Mouse (Mus musculus) right cerebral cortex, postnatal 25 days (tissue): ENCODE data around the gene B3gnt9.

Experiments
- DNase-seq: peaks from one replicate; pipeline ENCODE4 v3.0.0; 2022

The B3gnt9 gene

DNA sequence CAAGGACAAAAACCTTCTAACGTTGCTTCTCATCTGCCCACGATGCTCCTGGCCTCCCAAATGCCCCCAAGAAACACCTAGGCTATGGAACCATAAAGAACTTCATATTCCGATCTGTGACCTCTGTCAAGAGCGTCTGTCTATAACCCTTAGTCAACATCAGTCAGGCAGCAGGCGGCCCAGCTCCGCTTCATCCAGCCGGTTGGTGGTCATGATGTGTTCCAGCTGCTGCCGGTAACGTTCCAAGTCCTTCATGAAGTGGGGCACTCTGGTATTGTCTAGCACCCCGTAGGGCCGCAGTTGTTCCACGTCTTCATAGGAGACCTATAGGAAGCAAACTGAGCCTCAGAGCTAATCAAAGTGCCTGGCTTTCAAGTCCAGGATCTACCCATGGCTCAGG is 26.9 kb upstream of the B3gnt9 start:
- DNase-seq: no peak

GRCm38 (mm10) chr8:105280567-105280966 is 25.6 kb upstream of the B3gnt9 start:
- DNase-seq: no peak

- DNase-seq: peak; percentile 83
Observed at GRCm38 (mm10) chr8:105278911-105279334, 24.0 kb upstream of the B3gnt9 start.

GRCm38 (mm10) chr8:105276292-105277120 is 21.6 kb upstream of the B3gnt9 start:
- DNase-seq: peak; percentile 46

- DNase-seq: no peak
Observed at GRCm38 (mm10) chr8:105275840-105276239, 20.9 kb upstream of the B3gnt9 start, which contains the start of gene Nol3. Gene Nol3, plus strand, starts transcription at chr8:105276140.

GRCm38 (mm10) chr8:105275387-105275786 is 20.4 kb upstream of the B3gnt9 start:
- no peak for DNase-seq

- DNase-seq: no peak
Observed at GRCm38 (mm10) chr8:105270916-105271186, 15.9 kb upstream of the B3gnt9 start.

GRCm38 (mm10) chr8:105270101-105270915 is 15.4 kb upstream of the B3gnt9 start:
- no peak for DNase-seq

GRCm38 (mm10) chr8:105269461-105269947 is 14.6 kb upstream of the B3gnt9 start, which contains the start of gene Hsf4:
Gene Hsf4, plus strand, starts transcription at chr8:105269801.
- DNase-seq: peak; percentile 63

DNA sequence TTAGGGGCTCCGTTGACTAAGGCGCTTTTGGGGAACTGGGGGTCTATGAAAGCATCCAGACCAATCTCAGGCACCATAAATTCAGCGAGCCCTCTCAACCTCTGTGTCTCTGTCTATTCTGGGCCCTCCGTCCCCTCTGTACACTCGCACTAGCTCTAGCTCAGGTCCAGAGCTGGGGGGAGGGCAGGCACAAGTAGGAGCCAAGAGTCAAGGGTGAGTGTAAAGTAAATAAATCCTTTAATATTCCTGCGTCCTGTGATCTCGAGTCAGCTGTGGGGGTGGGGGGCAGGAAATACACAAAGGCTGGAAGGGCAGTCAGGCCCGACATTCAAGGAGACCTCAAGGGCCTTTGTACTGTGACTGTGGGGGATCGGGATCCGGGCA is 14.1 kb upstream of the B3gnt9 start:
- no peak for DNase-seq

DNA sequence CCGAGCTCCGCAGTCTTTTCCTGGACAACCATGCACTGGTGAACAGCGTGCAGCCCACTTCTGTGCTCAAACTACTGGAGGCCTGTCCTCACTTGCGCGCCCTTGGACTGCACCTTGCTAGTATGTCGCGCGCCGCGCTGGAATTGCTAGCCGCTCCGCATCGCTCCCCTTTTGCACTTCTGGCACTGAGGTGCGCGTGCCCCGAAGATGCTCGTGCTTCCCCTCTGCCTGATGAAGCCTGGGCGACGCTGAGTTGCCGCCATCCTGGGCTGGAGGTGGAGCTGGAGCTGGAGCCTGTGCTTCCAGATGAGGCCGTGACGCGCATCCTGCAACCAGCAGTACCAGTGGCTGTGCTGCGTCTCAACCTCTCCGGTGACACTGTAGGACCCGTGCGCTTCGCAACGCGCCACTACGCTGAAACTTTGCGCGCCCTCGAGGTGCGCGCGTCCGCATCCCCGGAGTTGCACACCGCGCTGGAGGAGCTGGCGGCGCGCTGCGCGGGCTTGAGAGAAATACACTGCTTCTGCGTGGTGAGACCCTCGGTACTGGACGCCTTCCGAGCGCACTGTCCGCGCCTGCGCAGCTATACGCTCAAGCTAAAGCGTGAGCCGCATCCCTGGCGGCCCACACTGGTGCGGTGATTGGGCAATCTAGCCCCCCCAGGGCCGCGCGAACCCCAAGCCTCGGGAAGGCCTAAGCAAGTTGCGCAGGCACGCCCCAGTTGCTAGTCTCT is 13.6 kb upstream of the B3gnt9 start:
- peak; percentile 87 for DNase-seq

GRCm38 (mm10) chr8:105266775-105267174 is 11.8 kb upstream of the B3gnt9 start:
- DNase-seq: no peak

DNA sequence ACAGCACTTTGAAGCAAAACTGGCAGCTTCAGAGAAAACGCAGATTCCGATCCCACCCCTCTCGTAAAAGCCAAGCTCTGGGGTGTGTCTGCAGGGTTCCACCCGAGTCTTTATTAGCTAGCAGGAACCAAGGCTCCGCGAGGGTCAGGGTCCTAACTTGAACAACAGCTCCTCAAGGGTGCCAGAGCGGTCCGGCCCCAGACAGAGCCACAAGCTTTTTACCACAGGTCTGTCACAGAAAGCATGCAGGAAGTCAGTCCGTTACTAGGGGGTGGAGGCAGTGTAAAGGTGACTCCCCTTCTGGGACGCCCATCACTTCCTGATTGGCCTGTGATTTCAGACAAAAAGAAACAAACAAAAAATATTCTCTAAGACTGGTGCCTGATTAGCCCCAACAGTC is 10.2 kb upstream of the B3gnt9 start:
- DNase-seq: no peak

- no peak for DNase-seq
Observed at GRCm38 (mm10) chr8:105264024-105264982, 9.3 kb upstream of the B3gnt9 start, which contains the start of the genes Tradd and Fbxl8. Gene Tradd, minus strand, starts transcription at chr8:105264609. Gene Fbxl8, plus strand, starts transcription at chr8:105264648.

- DNase-seq: no peak
Observed at GRCm38 (mm10) chr8:105263244-105263912, 8.4 kb upstream of the B3gnt9 start.

DNA sequence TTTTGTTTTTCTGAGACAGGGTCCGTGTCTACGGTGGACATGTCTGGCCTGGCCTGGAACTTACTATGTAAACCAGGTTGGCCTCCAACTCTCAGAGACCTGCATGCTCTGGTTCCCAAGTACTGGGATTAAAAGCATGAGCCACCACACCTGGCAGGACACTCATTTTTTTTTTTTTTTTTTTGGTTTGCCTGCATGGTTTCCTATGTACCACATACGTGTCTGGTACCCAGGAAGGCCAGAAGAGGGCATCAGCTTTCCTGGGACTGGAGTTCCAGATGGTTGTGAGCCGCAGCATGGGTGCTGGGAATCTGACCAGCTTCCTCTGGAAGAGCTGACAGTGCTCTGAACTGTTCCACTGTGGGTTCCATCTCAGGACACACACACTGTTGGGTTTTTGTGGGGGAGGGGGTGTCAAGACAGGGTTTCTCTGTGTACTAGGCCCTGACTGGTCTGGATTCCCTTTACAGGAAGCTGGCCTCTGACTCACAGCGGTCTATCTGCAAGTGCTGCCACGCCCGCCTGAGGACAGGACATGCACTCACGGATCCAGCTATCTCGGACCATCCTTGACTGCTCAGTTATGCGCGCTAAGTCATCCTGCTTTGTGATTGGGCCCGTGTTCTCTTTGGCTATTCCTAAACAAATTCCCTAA is 6.5 kb upstream of the B3gnt9 start:
- no peak for DNase-seq

DNA sequence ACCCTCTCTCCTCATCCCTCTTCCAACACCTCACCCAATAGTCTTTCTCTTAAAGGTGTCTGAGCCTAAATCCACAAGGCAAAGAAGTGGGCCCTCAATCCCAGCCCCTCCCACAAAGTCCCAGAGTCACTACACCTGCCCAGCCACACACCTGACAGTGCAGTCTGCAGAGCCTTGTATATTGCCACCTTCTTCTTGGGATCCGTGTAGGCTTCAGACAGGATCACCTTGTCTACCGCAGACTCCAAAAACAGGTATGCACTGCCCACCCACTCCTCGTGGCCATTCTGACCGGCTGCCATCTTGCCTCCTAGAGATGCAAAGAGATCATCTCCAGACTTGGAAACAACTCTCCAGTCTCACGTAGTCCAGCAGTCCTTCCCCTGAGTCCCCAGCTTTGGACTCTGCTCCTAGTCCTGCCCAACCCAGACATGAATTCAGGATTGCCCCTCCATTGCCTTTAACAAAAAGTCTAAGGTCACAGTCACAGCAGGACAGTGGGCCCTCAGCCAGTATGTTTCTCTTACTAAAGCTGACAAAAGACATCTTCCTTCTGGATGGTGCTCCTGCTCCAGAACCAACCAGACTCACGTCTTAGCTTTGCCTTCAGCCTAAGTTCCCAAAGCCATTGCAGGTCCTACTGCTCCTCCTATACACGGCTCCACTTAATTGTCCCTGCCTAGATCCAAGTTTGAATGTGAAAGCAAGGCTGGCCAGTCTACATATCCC is 5.6 kb upstream of the B3gnt9 start:
- no peak for DNase-seq

GRCm38 (mm10) chr8:105259721-105260320 is 4.9 kb upstream of the B3gnt9 start:
- DNase-seq: peak; percentile 75

GRCm38 (mm10) chr8:105258911-105259720 is 4.2 kb upstream of the B3gnt9 start:
- no peak for DNase-seq
